ENCODE assay signal across 8 mouse cellular contexts in genomic region chr7:79148711-79149266, GRCm38 (mm10). TPM values are rescaled to one million over a fixed set of nuclear protein-coding genes. Genes with fewer than 3 reads are reported as not detected.
A peak's percentile ranks its signal among the peaks of the same experiment; 100 is the strongest.
DNase-seq lines count a peak whose midpoint lies in the region; ATAC-seq lines count a peak whose summit lies in the region.

Gene Mfge8, minus strand, starts transcription at chr7:79149060.

- H3K9me3 ChIP-seq in hindbrain, embryonic 15.5 days = no peaks in the 10 kb centered on the region

- peak; percentile 50 for DNase-seq in T-cell, adult 2 months (ENCODE audit: low spot score)
- peak; percentile 55 to 75 for DNase-seq in cerebellum, postnatal 25 days
- peak; percentile 93 for DNase-seq in gastrocnemius, adult 18-20 months (ENCODE audit: low spot score)
- DNase-seq in layer of hippocampus, postnatal 36 days = peak; percentile 79 to 81
- peak; percentile 96 for DNase-seq in lung, postnatal 36 days
- DNase-seq in retina, embryonic 14.5 days (ENCODE audit: low spot score) = peak; percentile 95
- peak; percentile 76 for DNase-seq in thymus, postnatal 4 days

- H3K4me3 ChIP-seq in hindbrain, embryonic 15.5 days = peak within 1 kb of the TSS; percentile 61

- H3K36me3 ChIP-seq in hindbrain, embryonic 15.5 days = no peaks in the 10 kb centered on the region

- H3K4me2 ChIP-seq in hindbrain, embryonic 15.5 days = peak within 1 kb of the TSS; percentile 96

- no peaks in the 10 kb centered on the region for H3K27me3 ChIP-seq in hindbrain, embryonic 15.5 days

- peaks cover 18% of the 10 kb centered on the region for H3K4me1 ChIP-seq in hindbrain, embryonic 15.5 days (replicated peaks)

- peak within 1 kb of the TSS; percentile 34 for H3K27ac ChIP-seq in hindbrain, embryonic 15.5 days (replicated peaks)

- WGBS in hindbrain, embryonic 15.5 days = under 1% methylated on average over 39 of the region's 39 CpGs

- ATAC-seq in hindbrain, embryonic 15.5 days (ENCODE audit: low FRiP score, low read depth) = peak; percentile 94

- H3K9ac ChIP-seq in hindbrain, embryonic 15.5 days = peak within 1 kb of the TSS; percentile 63

RNA-seq across cellular contexts. Expression of gene Mfge8, which starts in this region (rescaled TPM):
- 10 to 100 TPM; 36.8 to 51.1 TPM for total RNA-seq in gastrocnemius, adult 18-20 months (2021)
- polyA plus RNA-seq in hindbrain, embryonic 15.5 days (2015; fragmentation: Nextera tagmentation; extraction: Ambion mirVana) = 206 and 214 TPM in 2 replicates
- total RNA-seq in layer of hippocampus, postnatal 36 days (2021) = 100 to 1,000 TPM; 154 to 157 TPM

Comparison
In these comparisons a context has a peak if more than half of its experiments do, and no peak if none do; other contexts are left out.
1. Peak in every context shown above with its lines: DNase-seq, ATAC-seq, H3K4me3 ChIP-seq and H3K27ac ChIP-seq.